Mouse (Mus musculus) ES-Bruce4 (cell line): Measurements from ENCODE around the gene Zbtb34.

ENCODE experiments used
- CTCF ChIP-seq: IDR thresholded peaks from one replicate; pipeline ENCODE4 v1.8.1; 2011; ENCODE audit warnings: low read depth, low read length
- EP300 ChIP-seq: IDR thresholded peaks from 2 replicates; pipeline ENCODE4 v1.6.1; 2011; ENCODE audit warnings: low read depth, low read length; ENCODE audit not compliant: insufficient read depth

DNA sequence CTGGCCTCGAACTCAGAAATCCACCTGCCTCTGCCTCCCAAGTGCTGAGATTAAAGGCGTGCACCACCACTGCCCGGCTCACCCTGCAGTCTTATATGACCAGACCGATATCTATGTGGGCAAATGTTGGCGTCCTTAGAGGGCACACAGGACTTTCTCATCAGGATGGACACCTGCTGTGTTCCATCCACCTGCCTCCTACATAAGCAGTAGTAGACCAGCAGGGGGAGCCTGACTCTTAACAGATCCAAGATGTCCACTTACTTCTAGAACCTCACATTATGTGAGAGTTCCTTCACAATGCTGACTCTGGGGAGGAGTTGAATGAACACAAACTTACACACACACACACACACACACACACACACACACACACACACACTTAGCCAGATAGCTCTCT lies 1.8 kb upstream of the Zbtb34 start:
- no peak for TF ChIP-seq EP300
- TF ChIP-seq CTCF: peak; percentile 58
